Mouse (Mus musculus) hindbrain, embryonic 15.5 days (tissue): ENCODE results near the gene Rps16. TPM values are rescaled to one million over a fixed set of nuclear protein-coding genes. Genes with fewer than 3 reads are reported as not detected.

Experiments
- ATAC-seq: fragments of 200-750 bp; cut with Nextera tagmentation; 2 replicates; pipeline ENCODE4 v1.8.0; 2017; ENCODE audit warnings: low read depth, moderate number of reproducible peaks, moderate TSS enrichment; ENCODE audit not compliant: low FRiP score
- H3K27ac ChIP-seq: fragments of 300-500 bp; sonication (generic); replicated peaks from 2 replicates; pipeline ENCODE4 v1.5.1; 2015; ENCODE audit warnings: mild to moderate bottlenecking, inconsistent platforms
- H3K27me3 ChIP-seq: fragments of 300-500 bp; sonication (generic); 2 replicates; pipeline ENCODE4 v1.6.1; 2015; ENCODE audit warnings: control low read depth, inconsistent platforms
- H3K36me3 ChIP-seq: fragments of 300-500 bp; sonication (generic); 2 replicates; pipeline ENCODE4 v1.6.1; 2015; ENCODE audit warnings: control low read depth, inconsistent platforms
- H3K4me1 ChIP-seq: fragments of 300-500 bp; sonication (generic); replicated peaks from 2 replicates; pipeline ENCODE4 v1.6.1; 2015; ENCODE audit warnings: control low read depth, inconsistent platforms
- H3K4me2 ChIP-seq: fragments of 300-500 bp; sonication (generic); 2 replicates; pipeline ENCODE4 v1.6.1; 2015; ENCODE audit warnings: moderate library complexity, mild to moderate bottlenecking, inconsistent platforms
- H3K4me3 ChIP-seq: fragments of 300-500 bp; sonication (generic); 2 replicates; pipeline ENCODE4 v1.5.1; 2015; ENCODE audit warnings: mild to moderate bottlenecking, inconsistent platforms
- H3K9ac ChIP-seq: fragments of 300-500 bp; sonication (generic); 2 replicates; pipeline ENCODE4 v1.6.1; 2015; ENCODE audit warnings: inconsistent platforms
- H3K9me3 ChIP-seq: fragments of 300-500 bp; sonication (generic); 2 replicates; pipeline ENCODE4 v1.6.1; 2016; ENCODE audit warnings: control low read depth, inconsistent platforms
- WGBS: fragments of 180-500 bp; shearing (Covaris S2); methylation state at CpG from one replicate; pipeline ENCODE4 v1.1.7; 2015; 5-methylcytosine and 5-hydroxymethylcytosine counted together
- polyA plus RNA-seq: library from polyadenylated mRNA; unstranded; fragments of >200 nt; fragmentation: Nextera tagmentation; extraction: Ambion mirVana; gene quantifications from 2 replicates; pipeline ENCODE4 v1.2.1, GENCODE M21; 2015

Rps16 gene
- polyA plus RNA-seq, 1 experiment from 2014 or later, result 444 TPM

- H3K36me3 ChIP-seq, result peaks cover 23% of the 10 kb centered on the region
- no peaks in the 10 kb centered on the region for H3K27me3 ChIP-seq
- no peak overlapping the region for H3K27ac ChIP-seq
- peaks cover 30% of the 10 kb centered on the region for H3K4me1 ChIP-seq
- no peak for ATAC-seq
- no peak overlapping the region for H3K9ac ChIP-seq
- no peak overlapping the region for H3K4me2 ChIP-seq
- WGBS, result 93% methylated on average over 3 of the region's 3 CpGs
- no peaks in the 10 kb centered on the region for H3K9me3 ChIP-seq
- H3K4me3 ChIP-seq, result no peak overlapping the region
Observed at GRCm38 (mm10) chr7:28354113-28354581, 3.7 kb downstream of the Rps16 start.

- WGBS, result 92% methylated on average over 3 of the region's 3 CpGs
- Histone ChIP-seq H3K27me3 (no peaks in the 10 kb centered on the region), H3K9ac (no peak overlapping the region), H3K27ac (no peak overlapping the region), H3K4me2 (no peak overlapping the region), H3K4me1 (peaks cover 27% of the 10 kb centered on the region), H3K4me3 (no peak overlapping the region), H3K9me3 (no peaks in the 10 kb centered on the region), H3K36me3 (peaks cover 23% of the 10 kb centered on the region)
- ATAC-seq, result no peak
Observed at GRCm38 (mm10) chr7:28354596-28354995, 4.1 kb downstream of the Rps16 start.

GRCm38 (mm10) chr7:28355221-28355620, 4.8 kb downstream of the Rps16 start:
- H3K27me3 ChIP-seq, result no peaks in the 10 kb centered on the region
- no peak overlapping the region for H3K27ac ChIP-seq
- peaks cover 23% of the 10 kb centered on the region for H3K36me3 ChIP-seq
- no peak overlapping the region for H3K4me3 ChIP-seq
- 87% methylated on average over 3 of the region's 3 CpGs for WGBS
- H3K4me1 ChIP-seq, result peaks cover 21% of the 10 kb centered on the region
- H3K4me2 ChIP-seq, result no peak overlapping the region
- H3K9ac ChIP-seq, result no peak overlapping the region
- no peak for ATAC-seq
- no peaks in the 10 kb centered on the region for H3K9me3 ChIP-seq

GRCm38 (mm10) chr7:28356981-28357380, 6.5 kb downstream of the Rps16 start:
- H3K4me3 ChIP-seq, result no peak overlapping the region
- no peak overlapping the region for H3K4me2 ChIP-seq
- H3K36me3 ChIP-seq, result peaks cover 25% of the 10 kb centered on the region
- no peaks in the 10 kb centered on the region for H3K27me3 ChIP-seq
- H3K4me1 ChIP-seq, result peaks cover 11% of the 10 kb centered on the region
- no peak for ATAC-seq
- no peak overlapping the region for H3K9ac ChIP-seq
- H3K9me3 ChIP-seq, result no peaks in the 10 kb centered on the region
- 3% methylated on average over 5 of the region's 5 CpGs for WGBS
- H3K27ac ChIP-seq, result peak overlapping the region; percentile 64

- Histone ChIP-seq H3K4me3 (no peak overlapping the region), H3K27me3 (no peaks in the 10 kb centered on the region), H3K9ac (no peak overlapping the region), H3K4me2 (no peak overlapping the region), H3K27ac (no peak overlapping the region), H3K9me3 (no peaks in the 10 kb centered on the region), H3K36me3 (peaks cover 26% of the 10 kb centered on the region), H3K4me1 (peaks cover 9% of the 10 kb centered on the region; the same call in 1 of the 2 replicates)
- 20% methylated on average over 5 of the region's 5 CpGs for WGBS
- no peak for ATAC-seq
Observed at GRCm38 (mm10) chr7:28357984-28358383, 7.5 kb downstream of the Rps16 start.

- ATAC-seq, result no peak
- WGBS, result 73% methylated on average over 7 of the region's 7 CpGs
- H3K4me1 ChIP-seq, result peaks cover 9% of the 10 kb centered on the region; the same call in 1 of the 2 replicates
- H3K27me3 ChIP-seq, result no peaks in the 10 kb centered on the region
- no peak overlapping the region for H3K9ac ChIP-seq
- H3K4me2 ChIP-seq, result no peak overlapping the region
- no peaks in the 10 kb centered on the region for H3K9me3 ChIP-seq
- peaks cover 21% of the 10 kb centered on the region for H3K36me3 ChIP-seq
- 0 out of 2 replicates have a peak overlapping the region, but pooled peaks have one; percentile 42 for H3K27ac ChIP-seq
- H3K4me3 ChIP-seq, result no peak overlapping the region
Observed at GRCm38 (mm10) chr7:28358431-28358830, 8.0 kb downstream of the Rps16 start.

- H3K36me3 ChIP-seq, result peaks cover 9% of the 10 kb centered on the region; the same call in 1 of the 2 replicates
- H3K4me3 ChIP-seq, result no peak overlapping the region
- ATAC-seq, result no peak
- H3K27ac ChIP-seq, result no peak overlapping the region
- no peaks in the 10 kb centered on the region for H3K27me3 ChIP-seq
- H3K9ac ChIP-seq, result no peak overlapping the region
- peaks cover 9% of the 10 kb centered on the region; the same call in 1 of the 2 replicates for H3K4me1 ChIP-seq
- H3K4me2 ChIP-seq, result no peak overlapping the region
- no peaks in the 10 kb centered on the region for H3K9me3 ChIP-seq
- 88% methylated on average over 10 of the region's 10 CpGs for WGBS
Observed at GRCm38 (mm10) chr7:28359854-28360253, 9.4 kb downstream of the Rps16 start.

- ATAC-seq, result no peak
- 93% methylated on average over 6 of the region's 6 CpGs for WGBS
- H3K36me3 ChIP-seq, result peaks cover 9% of the 10 kb centered on the region; the same call in 1 of the 2 replicates
Observed at GRCm38 (mm10) chr7:28360291-28360690, 9.8 kb downstream of the Rps16 start.

GRCm38 (mm10) chr7:28361647-28362341, 11.3 kb downstream of the Rps16 start:
- H3K27me3 ChIP-seq, result no peaks in the 10 kb centered on the region
- H3K4me2 ChIP-seq, result no peak overlapping the region
- H3K36me3 ChIP-seq, result peaks cover 9% of the 10 kb centered on the region; the same call in 1 of the 2 replicates
- WGBS, result 97% methylated on average over 20 of the region's 20 CpGs
- H3K27ac ChIP-seq, result no peak overlapping the region
- no peaks in the 10 kb centered on the region for H3K9me3 ChIP-seq
- no peak overlapping the region for H3K9ac ChIP-seq
- H3K4me3 ChIP-seq, result no peak overlapping the region
- ATAC-seq, result no peak
- peaks cover 9% of the 10 kb centered on the region; the same call in 1 of the 2 replicates for H3K4me1 ChIP-seq

More at GRCm38 (mm10) chr7:28360291-28360690, 9.8 kb downstream of the Rps16 start:
- Histone ChIP-seq H3K4me1 (peaks cover 9% of the 10 kb centered on the region; the same call in 1 of the 2 replicates), H3K4me3 (no peak overlapping the region), H3K27ac (no peak overlapping the region), H3K27me3 (no peaks in the 10 kb centered on the region), H3K4me2 (no peak overlapping the region), H3K9me3 (no peaks in the 10 kb centered on the region), H3K9ac (no peak overlapping the region)

- Histone ChIP-seq H3K4me3 (no peak overlapping the region), H3K9me3 (no peaks in the 10 kb centered on the region), H3K27me3 (no peaks in the 10 kb centered on the region), H3K4me2 (no peak overlapping the region), H3K36me3 (peaks cover 9% of the 10 kb centered on the region; the same call in 1 of the 2 replicates), H3K9ac (no peak overlapping the region), H3K4me1 (peaks cover 7% of the 10 kb centered on the region; the same call in 1 of the 2 replicates), H3K27ac (no peak overlapping the region)
- ATAC-seq, result no peak
- 86% methylated on average over 16 of the region's 16 CpGs for WGBS
Observed at GRCm38 (mm10) chr7:28362441-28363060, 12.1 kb downstream of the Rps16 start.

- Histone ChIP-seq H3K4me2 (no peak overlapping the region), H3K9me3 (no peaks in the 10 kb centered on the region), H3K4me3 (no peak overlapping the region), H3K9ac (no peak overlapping the region), H3K27ac (no peak overlapping the region), H3K27me3 (no peaks in the 10 kb centered on the region), H3K4me1 (peaks cover 21% of the 10 kb centered on the region), H3K36me3 (0 out of 2 replicates have a peak, but pooled peaks cover 5% of the 10 kb centered on the region)
- ATAC-seq, result no peak
- 89% methylated on average over 16 of the region's 16 CpGs for WGBS
Observed at GRCm38 (mm10) chr7:28367663-28368275, 17.3 kb downstream of the Rps16 start.
